Mouse (Mus musculus): ENCODE data around the gene 1700122O11Rik.

- TF ChIP-seq CTCF (IDR thresholded peaks at IDR 0.05; ENCODE audit: borderline replicate concordance, insufficient read depth, low read length), result no peak
- no peak for TF ChIP-seq POLR2A (IDR thresholded peaks at IDR 0.05; ENCODE audit: low read depth, low read length)
Measured at GRCm38 (mm10) chr17:48011105-48011504, 27.0 kb downstream of the 1700122O11Rik start.

All from embryonic fibroblast, embryonic 13.5 days (primary cell).